Mouse (Mus musculus) splenic B cell, adult 2 months (primary cell): ENCODE results near the gene Acat2.
A peak's percentile ranks its signal among the peaks of the same experiment; 100 is the strongest.
"Not testable (repeated sequence)": the region's sequence is repeated elsewhere in the genome, so short reads cannot be mapped to it uniquely, and the experiment has no call there.

ENCODE experiments used
- DNase-seq: peaks from one replicate; pipeline ENCODE4 v3.0.0-alpha.2; 2011; ENCODE audit warnings: low read depth, low spot score
- H3K27me3 ChIP-seq: 2 replicates; pipeline ENCODE4 v1.6.1; 2012; ENCODE audit warnings: mild to moderate bottlenecking, low read length, moderate library complexity, mixed read lengths; ENCODE audit not compliant: control insufficient read depth, poor library complexity, insufficient read depth, severe bottlenecking
- H3K36me3 ChIP-seq: 2 replicates; pipeline ENCODE4 v1.6.1; 2012; ENCODE audit warnings: mild to moderate bottlenecking, low read length, moderate library complexity, mixed read lengths; ENCODE audit not compliant: control insufficient read depth, poor library complexity, insufficient read depth, severe bottlenecking

Gene Acat2

GRCm38 (mm10) chr17:12938077-12938476 lies 22.5 kb downstream of the Acat2 start:
- DNase-seq, result no peak
- no peaks in the 10 kb centered on the region; the same call in 1 of the 2 replicates for H3K36me3 ChIP-seq

GRCm38 (mm10) chr17:12937412-12937970 lies 23.1 kb downstream of the Acat2 start:
- no peaks in the 10 kb centered on the region for H3K27me3 ChIP-seq
- DNase-seq, result no peak
- H3K36me3 ChIP-seq, result no peaks in the 10 kb centered on the region

More at GRCm38 (mm10) chr17:12938077-12938476, 22.5 kb downstream of the Acat2 start:
- H3K27me3 ChIP-seq, result no peaks in the 10 kb centered on the region

DNA sequence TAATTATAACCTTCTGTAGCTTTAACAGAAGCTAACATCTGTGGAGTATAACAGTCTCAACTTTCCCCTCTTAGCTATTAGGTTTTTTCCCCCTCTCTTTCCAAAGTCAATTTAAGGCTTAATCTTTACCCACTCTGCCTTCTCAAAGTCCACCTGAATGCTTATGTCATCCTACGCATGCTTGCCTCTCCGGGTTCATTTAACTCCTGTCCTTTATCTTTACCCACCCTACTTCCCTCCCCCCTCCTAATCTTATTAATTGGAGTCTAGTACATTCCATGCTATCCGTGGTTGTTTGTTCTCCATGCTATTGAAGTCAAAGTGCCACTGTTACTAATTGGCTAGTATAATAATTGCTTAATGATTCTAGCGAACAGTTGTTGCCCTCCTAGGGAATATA lies 24.8 kb downstream of the Acat2 start:
- no peak for DNase-seq
- Histone ChIP-seq H3K36me3 (no peaks in the 10 kb centered on the region), H3K27me3 (no peaks in the 10 kb centered on the region)

DNA sequence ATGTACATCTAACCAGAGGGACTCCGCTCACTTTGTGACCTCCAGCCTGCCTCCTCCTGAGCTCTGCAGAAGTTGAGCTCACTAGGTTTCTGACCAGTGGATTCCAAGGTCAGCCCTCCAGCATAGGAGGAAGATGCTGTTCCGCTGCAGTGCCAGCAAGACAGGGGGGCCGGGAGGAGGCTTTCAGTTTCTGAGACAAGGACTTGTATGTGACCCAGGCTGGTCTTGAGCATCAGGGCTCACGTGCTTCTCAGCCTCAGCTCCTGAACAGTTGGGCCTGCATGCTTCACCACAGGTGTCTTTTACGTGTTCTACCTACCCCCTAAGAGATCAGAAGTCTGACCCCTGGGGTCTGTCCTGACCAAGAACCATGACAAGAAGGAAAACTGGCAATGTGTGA lies 29.0 kb downstream of the Acat2 start:
- DNase-seq, H3K36me3 ChIP-seq, H3K27me3 ChIP-seq: not testable (repeated sequence)

GRCm38 (mm10) chr17:12925703-12926180 lies 34.8 kb downstream of the Acat2 start:
- no peak for DNase-seq
- no peaks in the 10 kb centered on the region for H3K27me3 ChIP-seq
- H3K36me3 ChIP-seq, result peaks cover 11% of the 10 kb centered on the region; the same call in 1 of the 2 replicates

- peaks cover 11% of the 10 kb centered on the region; the same call in 1 of the 2 replicates for H3K36me3 ChIP-seq
Observed at GRCm38 (mm10) chr17:12925001-12925400, 35.5 kb downstream of the Acat2 start.

GRCm38 (mm10) chr17:12921073-12921472 lies 39.5 kb downstream of the Acat2 start:
- Histone ChIP-seq H3K27me3 (no peaks in the 10 kb centered on the region), H3K36me3 (peaks cover 14% of the 10 kb centered on the region; the same call in 1 of the 2 replicates)
- DNase-seq, result peak; percentile 78

More at GRCm38 (mm10) chr17:12925001-12925400, 35.5 kb downstream of the Acat2 start:
- no peaks in the 10 kb centered on the region for H3K27me3 ChIP-seq
- DNase-seq, result no peak

- H3K36me3 ChIP-seq, result peaks cover 16% of the 10 kb centered on the region
- DNase-seq, result peak; percentile 81
- no peaks in the 10 kb centered on the region for H3K27me3 ChIP-seq
Observed at GRCm38 (mm10) chr17:12916588-12917380, 43.8 kb downstream of the Acat2 start.

GRCm38 (mm10) chr17:12915881-12916583 lies 44.5 kb downstream of the Acat2 start, which contains the start of gene Mrpl18:
Gene Mrpl18 (minus strand): TSS chr17:12916345.
- peak; percentile 100 for DNase-seq
- Histone ChIP-seq H3K36me3 (peaks cover 16% of the 10 kb centered on the region), H3K27me3 (no peaks in the 10 kb centered on the region)

GRCm38 (mm10) chr17:12915488-12915880 lies 45.1 kb downstream of the Acat2 start, which contains the start of gene Tcp1:
Gene Tcp1 (plus strand): TSS chr17:12915701.
- DNase-seq, result peak; percentile 6

GRCm38 (mm10) chr17:12910391-12910790 lies 50.2 kb downstream of the Acat2 start:
- peaks cover 16% of the 10 kb centered on the region for H3K36me3 ChIP-seq
- H3K27me3 ChIP-seq, result no peaks in the 10 kb centered on the region
- no peak for DNase-seq

More at GRCm38 (mm10) chr17:12915488-12915880, 45.1 kb downstream of the Acat2 start, which contains the start of gene Tcp1:
- H3K27me3 ChIP-seq, result no peaks in the 10 kb centered on the region
- H3K36me3 ChIP-seq, result peaks cover 19% of the 10 kb centered on the region

DNA sequence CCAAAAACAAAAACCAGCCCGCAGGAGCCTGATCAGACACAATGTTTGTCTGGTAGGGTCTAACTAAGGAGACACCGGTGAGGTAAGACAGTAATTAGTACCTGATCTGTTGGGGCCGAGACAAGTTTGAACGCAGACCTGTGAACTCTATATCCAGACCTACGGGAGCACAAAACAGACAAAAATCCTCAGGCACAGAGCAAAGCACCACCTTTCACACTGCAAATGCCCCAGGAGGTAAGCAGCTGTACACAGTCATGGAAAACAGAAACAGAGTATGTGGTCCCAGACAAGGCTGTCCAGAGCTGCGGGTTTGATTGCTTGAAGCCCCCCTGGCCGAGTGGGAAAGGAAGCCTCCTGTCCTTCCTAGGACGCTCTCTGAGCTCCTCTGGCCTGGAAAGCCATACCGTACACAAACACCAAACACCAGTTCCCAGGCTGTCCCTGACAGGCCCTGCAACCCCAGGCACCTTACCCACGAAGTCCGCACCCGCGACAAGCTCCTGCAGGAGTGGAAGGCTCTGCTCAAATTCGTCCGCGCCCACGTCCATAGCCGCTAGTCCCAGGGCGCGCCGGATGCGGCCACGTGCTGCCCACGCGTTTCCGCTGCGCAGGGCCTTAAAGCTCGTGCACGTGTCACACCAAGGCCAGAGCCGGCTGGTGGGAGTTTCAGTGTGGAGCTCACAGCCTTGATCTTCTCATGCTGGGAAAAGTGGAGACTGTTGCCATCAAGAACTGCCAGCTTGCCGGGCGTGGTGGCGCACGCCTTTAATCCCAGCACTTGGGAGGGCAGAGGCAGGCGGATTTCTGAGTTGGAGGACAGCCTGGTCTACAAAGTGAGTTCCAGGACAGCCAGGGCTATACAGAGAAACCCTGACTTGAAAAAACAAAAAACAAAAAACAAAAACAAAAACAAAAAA lies 50.9 kb downstream of the Acat2 start, which contains the start of gene Pnldc1:
Gene Pnldc1, minus strand, starts transcription at position 870 of the 920 bp plus-strand sequence.
- Histone ChIP-seq H3K36me3 (peaks cover 16% of the 10 kb centered on the region), H3K27me3 (no peaks in the 10 kb centered on the region)
- DNase-seq, result no peak

DNA sequence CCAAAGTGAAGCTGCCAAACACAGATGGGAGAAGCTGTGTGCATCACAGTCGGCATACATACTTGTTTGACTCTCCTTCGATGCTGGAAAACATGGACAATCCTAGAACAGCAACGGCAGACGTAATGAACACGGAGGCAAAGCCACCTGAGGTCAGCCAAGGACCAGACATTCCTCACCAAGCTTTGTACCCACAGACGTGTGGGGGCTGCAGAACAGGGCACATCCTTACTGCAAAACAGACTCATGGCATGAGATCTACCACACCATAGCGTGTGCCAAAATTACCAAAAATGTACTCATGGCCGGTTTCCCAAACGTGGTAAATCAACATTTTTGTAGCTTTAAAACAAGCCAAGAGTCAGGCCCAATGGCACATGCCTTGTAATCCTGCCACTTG lies 54.1 kb downstream of the Acat2 start:
- DNase-seq, result no peak
- Histone ChIP-seq H3K36me3 (peaks cover 3% of the 10 kb centered on the region; the same call in 1 of the 2 replicates), H3K27me3 (no peaks in the 10 kb centered on the region)

GRCm38 (mm10) chr17:12905810-12906209 lies 54.7 kb downstream of the Acat2 start:
- no peaks in the 10 kb centered on the region for H3K27me3 ChIP-seq
- DNase-seq, result no peak

More at GRCm38 (mm10) chr17:12905810-12906209, 54.7 kb downstream of the Acat2 start:
- peaks cover 3% of the 10 kb centered on the region; the same call in 1 of the 2 replicates for H3K36me3 ChIP-seq
